Mouse (Mus musculus) T-cell, adult 2 months (primary cell): ENCODE data around the gene Utp11.

ENCODE experiments used
- DNase-seq: peaks from one replicate; pipeline ENCODE4 v3.0.0; 2022; ENCODE audit warnings: low spot score

Gene Utp11

GRCm38 (mm10) chr4:124632856-124633255 is 60.5 kb downstream of the Utp11 start:
- no peak for DNase-seq

- DNase-seq = no peak
Observed at GRCm38 (mm10) chr4:124631456-124631855, 61.9 kb downstream of the Utp11 start.
